Comparison of ENCODE assay signal across 13 mouse cellular contexts in the genomic region with DNA sequence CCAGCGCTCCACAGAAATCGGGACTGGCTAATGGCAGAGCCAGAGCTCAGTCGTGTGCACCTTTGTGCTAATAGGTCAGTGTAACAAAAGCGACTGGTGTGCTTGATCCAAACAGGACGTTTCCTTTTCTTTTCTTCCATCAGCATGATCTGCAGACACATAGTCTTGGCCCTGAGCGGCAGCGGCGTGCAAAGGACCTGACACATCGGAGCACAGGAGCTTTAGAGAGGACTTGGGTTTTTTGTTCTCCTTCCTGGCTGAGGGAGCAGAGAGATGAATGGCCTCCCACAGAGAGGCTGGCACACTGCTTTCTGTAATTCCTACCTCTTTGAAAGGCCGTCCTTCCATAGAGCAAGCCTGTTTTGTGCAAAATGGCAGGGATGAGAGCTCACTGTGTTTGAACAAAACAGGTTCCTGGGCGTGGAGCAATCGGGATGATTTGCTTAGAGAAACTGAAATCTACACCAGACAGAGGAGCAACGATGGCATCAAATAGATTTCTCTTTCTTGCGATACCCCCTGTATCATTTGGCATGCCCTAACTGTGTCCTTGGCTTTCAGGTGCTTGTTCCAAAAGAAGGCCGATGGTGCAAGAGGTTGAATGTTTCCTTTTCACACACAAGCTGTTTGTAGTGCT.
DNase-seq lines count a peak whose midpoint lies in the region; ATAC-seq and TF ChIP-seq lines count a peak whose summit lies in the region.
"Had no signal": no experiment of that assay in that cellular context is flagged by ENCODE, and none has a peak within 500 bp of the region (broad histone marks: within the 10 kb centered on the region; RNA-seq: fewer than 3 reads in every experiment).

No protein-coding gene starts in this region.

- ATAC-seq in midbrain, postnatal 0 days (ENCODE audit: low FRiP score) = no peak

- 41% methylated on average over 15 of the region's 15 CpGs for WGBS in hindbrain, embryonic 10.5 days
- WGBS in midbrain, postnatal 0 days = 19% methylated on average over 15 of the region's 15 CpGs

- peaks cover 29% of the 10 kb centered on the region for H3K36me3 ChIP-seq in hindbrain, embryonic 10.5 days
- H3K36me3 ChIP-seq in midbrain, postnatal 0 days (ENCODE audit: insufficient read depth, low read length) = no peaks in the 10 kb centered on the region

- DNase-seq in layer of hippocampus, adult 2 months (ENCODE audit: low spot score in 2 of 2) = no peak
- no peak for DNase-seq in layer of hippocampus, postnatal 36 days
- peak; percentile 73 to 75 for DNase-seq in cerebellum, postnatal 25 days
- no peak for DNase-seq in hindbrain, embryonic 10.5 days (ENCODE audit: low spot score)
- DNase-seq in midbrain, postnatal 0 days (ENCODE audit: low spot score) = peak; percentile 69
- DNase-seq in urinary bladder, adult 2 months (ENCODE audit: low spot score) = no peak
- no peak for DNase-seq in heart, postnatal 4 days
- no peak for DNase-seq in kidney, postnatal 25 days
- DNase-seq: adrenal gland, postnatal 25 days; heart, postnatal 10 days; kidney, postnatal 14 days; lung, postnatal 36 days had no signal

- H3K4me2 ChIP-seq in midbrain, postnatal 0 days (ENCODE audit: low read depth, low read length, poor library complexity, severe bottlenecking) = no peak overlapping the region
- H3K4me2 ChIP-seq: limb, embryonic 15.5 days had no signal

- no peaks in the 10 kb centered on the region for H3K27me3 ChIP-seq in hindbrain, embryonic 10.5 days (ENCODE audit: insufficient read depth, poor library complexity, severe bottlenecking)
- H3K27me3 ChIP-seq in midbrain, postnatal 0 days (ENCODE audit: insufficient read depth, low read length) = no peaks in the 10 kb centered on the region
- H3K27me3 ChIP-seq: limb, embryonic 15.5 days had no signal

- no peak for TF ChIP-seq CTCF in layer of hippocampus, adult 2 months (conservative IDR thresholded peaks at IDR 0.05)
- no peak for TF ChIP-seq CTCF in midbrain, postnatal 0 days (IDR thresholded peaks at IDR 0.05)

- H3K9me3 ChIP-seq in hindbrain, embryonic 10.5 days = no peaks in the 10 kb centered on the region
- no peaks in the 10 kb centered on the region for H3K9me3 ChIP-seq in midbrain, postnatal 0 days (ENCODE audit: low read length)
- H3K9me3 ChIP-seq: limb, embryonic 15.5 days had no signal

- peak overlapping the region; percentile 23; the same call in 1 of the 2 replicates for H3K27ac ChIP-seq in layer of hippocampus, adult 2 months
- peak overlapping the region; percentile 75 for H3K27ac ChIP-seq in hindbrain, embryonic 10.5 days
- H3K27ac ChIP-seq in midbrain, postnatal 0 days (ENCODE audit: low read depth, low read length) = peak overlapping the region; percentile 77
- H3K27ac ChIP-seq: limb, embryonic 15.5 days had no signal

- H3K4me3 ChIP-seq in layer of hippocampus, adult 2 months = no peak overlapping the region
- no peak overlapping the region for H3K4me3 ChIP-seq in hindbrain, embryonic 10.5 days
- H3K4me3 ChIP-seq in midbrain, postnatal 0 days (ENCODE audit: low read depth, low read length) = no peak overlapping the region
- H3K4me3 ChIP-seq: limb, embryonic 15.5 days had no signal

- H3K9ac ChIP-seq in midbrain, postnatal 0 days (replicated peaks; ENCODE audit: low read length, poor library complexity, severe bottlenecking) = no peak overlapping the region
- H3K9ac ChIP-seq: limb, embryonic 15.5 days had no signal

- H3K4me1 ChIP-seq in hindbrain, embryonic 10.5 days (replicated peaks) = peaks cover 47% of the 10 kb centered on the region
- H3K4me1 ChIP-seq in midbrain, postnatal 0 days (ENCODE audit: insufficient read depth, low read length) = peaks cover 23% of the 10 kb centered on the region; the same call in 1 of the 2 replicates

Comparison
In these comparisons a context has a peak if more than half of its experiments do, and no peak if none do; other contexts are left out.
1. DNase-seq: peak in cerebellum, postnatal 25 days (2 of 2) and midbrain, postnatal 0 days (single experiment); none in layer of hippocampus, adult 2 months (0 of 2), layer of hippocampus, postnatal 36 days (0 of 2), hindbrain, embryonic 10.5 days (single experiment), urinary bladder, adult 2 months (single experiment), heart, postnatal 4 days (single experiment) and kidney, postnatal 25 days (0 of 2).
2. H3K27ac ChIP-seq: peak in every context shown above with its lines; median percentile 77 in midbrain, postnatal 0 days; 75 in hindbrain, embryonic 10.5 days; 23 in layer of hippocampus, adult 2 months.